Mouse (Mus musculus) olfactory bulb, adult 2 months (tissue): ENCODE data around the gene Dusp3.

ENCODE experiments used
- CTCF ChIP-seq: fragments of 200-500 bp; IDR thresholded peaks from 2 replicates; pipeline ENCODE4 v1.5.1; 2012; ENCODE audit warnings: low read depth, mild to moderate bottlenecking, low read length, moderate library complexity; ENCODE audit not compliant: insufficient read depth
- POLR2A ChIP-seq: fragments of 200-500 bp; IDR thresholded peaks from 2 replicates; pipeline ENCODE4 v1.6.1; 2012; ENCODE audit warnings: mild to moderate bottlenecking, low read depth, low read length, moderate library complexity; ENCODE audit not compliant: insufficient read depth

GRCm38 (mm10) chr11:102033055-102033591 is 46.3 kb upstream of the Dusp3 start:
- TF ChIP-seq CTCF (no peak), POLR2A (no peak)
